Mouse (Mus musculus): ENCODE results near the gene Nkd1.

- TF ChIP-seq POLR2A (IDR thresholded peaks at IDR 0.05; ENCODE audit: insufficient read depth, low read depth, low read length) = no peak
- no peak for TF ChIP-seq EP300 (IDR thresholded peaks at IDR 0.05; ENCODE audit: insufficient read depth, low read depth, low read length)
- TF ChIP-seq CTCF (IDR thresholded peaks at IDR 0.05) = no peak
Measured at GRCm38 (mm10) chr8:88574975-88575374, 53.8 kb downstream of the Nkd1 start.

Data from heart, adult 2 months (tissue).